ENCODE assay signal across 23 mouse cellular contexts in genomic region chr2:61746051-61746450, GRCm38 (mm10). TPM values are rescaled to one million over a fixed set of nuclear protein-coding genes. Genes with fewer than 3 reads are reported as not detected.
A peak's percentile ranks its signal among the peaks of the same experiment; 100 is the strongest.
DNase-seq lines count a peak whose midpoint lies in the region; ATAC-seq lines count a peak whose summit lies in the region.
"Had no signal": no experiment of that assay in that cellular context is flagged by ENCODE, and none has a peak within 500 bp of the region (broad histone marks: within the 10 kb centered on the region; RNA-seq: fewer than 3 reads in every experiment).

No protein-coding gene starts in this region.

- no peak for ATAC-seq in forebrain, embryonic 16.5 days
- no peak for ATAC-seq in forebrain, embryonic 13.5 days
- peak; percentile 28; the same call in 1 of the 2 replicates for ATAC-seq in intestine, embryonic 15.5 days
- ATAC-seq in intestine, embryonic 16.5 days: no peak
- ATAC-seq: activated CD4-positive, CD25-positive, alpha-beta regulatory T cell, adult 4 months; CD4-positive, CD25-positive, alpha-beta regulatory T cell, adult 4 months; forebrain, postnatal 0 days; Patski had no signal

- H3K4me1 ChIP-seq in forebrain, embryonic 16.5 days (replicated peaks; ENCODE audit: control insufficient read depth, insufficient read depth, low read length): peaks cover 7% of the 10 kb centered on the region
- H3K4me1 ChIP-seq in forebrain, embryonic 13.5 days: peaks cover 8% of the 10 kb centered on the region; the same call in 1 of the 2 replicates
- H3K4me1 ChIP-seq in intestine, embryonic 15.5 days (replicated peaks): peaks cover 4% of the 10 kb centered on the region; the same call in 1 of the 2 replicates
- H3K4me1 ChIP-seq in intestine, embryonic 16.5 days (ENCODE audit: control insufficient read depth, insufficient read depth, low read length): no peaks in the 10 kb centered on the region; the same call in 1 of the 2 replicates
- H3K4me1 ChIP-seq: embryonic facial prominence, embryonic 10.5 days; embryonic facial prominence, embryonic 12.5 days had no signal

- no peaks in the 10 kb centered on the region for H3K27me3 ChIP-seq in forebrain, embryonic 16.5 days (replicated peaks; ENCODE audit: control insufficient read depth, insufficient read depth, low read length)
- no peaks in the 10 kb centered on the region for H3K27me3 ChIP-seq in forebrain, embryonic 13.5 days
- H3K27me3 ChIP-seq in intestine, embryonic 15.5 days (replicated peaks): no peaks in the 10 kb centered on the region
- no peaks in the 10 kb centered on the region for H3K27me3 ChIP-seq in intestine, embryonic 16.5 days (replicated peaks; ENCODE audit: control insufficient read depth, insufficient read depth, low read length)
- H3K27me3 ChIP-seq: CH12.LX; embryonic facial prominence, embryonic 12.5 days; Patski had no signal

- DNase-seq in adrenal gland, postnatal 14 days: peak; percentile 6
- DNase-seq in adrenal gland, adult 8-10 months: no peak
- DNase-seq: adrenal gland, postnatal 10 days; adrenal gland, postnatal 36 days; B cell, adult 2 months; cerebellum, adult 11-12 months; cerebellum, adult 2 months; cerebellum, adult 9-10 months; cerebellum, postnatal 10 days; cerebellum, postnatal 25 days; forebrain, postnatal 0 days had no signal

- no peaks in the 10 kb centered on the region for H3K36me3 ChIP-seq in forebrain, embryonic 16.5 days (ENCODE audit: control insufficient read depth, insufficient read depth)
- no peaks in the 10 kb centered on the region for H3K36me3 ChIP-seq in forebrain, embryonic 13.5 days (ENCODE audit: poor library complexity, severe bottlenecking)
- H3K36me3 ChIP-seq in intestine, embryonic 15.5 days: no peaks in the 10 kb centered on the region
- H3K36me3 ChIP-seq in intestine, embryonic 16.5 days (ENCODE audit: control insufficient read depth, insufficient read depth, low read length): no peaks in the 10 kb centered on the region
- H3K36me3 ChIP-seq: embryonic facial prominence, embryonic 10.5 days; embryonic facial prominence, embryonic 12.5 days had no signal

- H3K27ac ChIP-seq in forebrain, embryonic 16.5 days (ENCODE audit: low read length): peak overlapping the region; percentile 47; the same call in 1 of the 2 replicates
- H3K27ac ChIP-seq in forebrain, embryonic 13.5 days: no peak overlapping the region
- H3K27ac ChIP-seq in intestine, embryonic 15.5 days: no peak overlapping the region
- H3K27ac ChIP-seq in intestine, embryonic 16.5 days (ENCODE audit: low read length): no peak overlapping the region
- H3K27ac ChIP-seq: embryonic facial prominence, embryonic 10.5 days; embryonic facial prominence, embryonic 12.5 days had no signal

- H3K9me3 ChIP-seq in forebrain, embryonic 16.5 days (ENCODE audit: control insufficient read depth, low read length): no peaks in the 10 kb centered on the region
- no peaks in the 10 kb centered on the region for H3K9me3 ChIP-seq in forebrain, embryonic 13.5 days (replicated peaks)
- no peaks in the 10 kb centered on the region for H3K9me3 ChIP-seq in intestine, embryonic 15.5 days
- no peaks in the 10 kb centered on the region for H3K9me3 ChIP-seq in intestine, embryonic 16.5 days (ENCODE audit: control insufficient read depth, low read length)
- H3K9me3 ChIP-seq: embryonic facial prominence, embryonic 10.5 days; embryonic facial prominence, embryonic 12.5 days; G1E had no signal

- no peak overlapping the region for H3K4me3 ChIP-seq in forebrain, embryonic 16.5 days (replicated peaks; ENCODE audit: low read length)
- H3K4me3 ChIP-seq in forebrain, embryonic 13.5 days: no peak overlapping the region
- no peak overlapping the region for H3K4me3 ChIP-seq in intestine, embryonic 15.5 days (replicated peaks)
- no peak overlapping the region for H3K4me3 ChIP-seq in intestine, embryonic 16.5 days (ENCODE audit: low read length)
- H3K4me3 ChIP-seq: embryonic facial prominence, embryonic 10.5 days; embryonic facial prominence, embryonic 12.5 days had no signal

- no peak overlapping the region for H3K9ac ChIP-seq in forebrain, embryonic 16.5 days (replicated peaks; ENCODE audit: low read depth, low read length)
- no peak overlapping the region for H3K9ac ChIP-seq in forebrain, embryonic 13.5 days
- no peak overlapping the region for H3K9ac ChIP-seq in intestine, embryonic 15.5 days
- no peak overlapping the region for H3K9ac ChIP-seq in intestine, embryonic 16.5 days (ENCODE audit: low read depth, low read length)
- H3K9ac ChIP-seq: embryonic facial prominence, embryonic 12.5 days; forebrain, postnatal 0 days had no signal

- H3K4me2 ChIP-seq in forebrain, embryonic 16.5 days (ENCODE audit: low read length): no peak overlapping the region
- no peak overlapping the region for H3K4me2 ChIP-seq in forebrain, embryonic 13.5 days
- H3K4me2 ChIP-seq in intestine, embryonic 15.5 days (replicated peaks): no peak overlapping the region
- H3K4me2 ChIP-seq in intestine, embryonic 16.5 days (ENCODE audit: low read depth, low read length): no peak overlapping the region
- H3K4me2 ChIP-seq: embryonic facial prominence, embryonic 12.5 days had no signal

- WGBS in forebrain, embryonic 16.5 days: 24% methylated on average over 1 of the region's 1 CpGs
- 28% methylated on average over 1 of the region's 1 CpGs for WGBS in forebrain, embryonic 13.5 days
- 55% methylated on average over 1 of the region's 1 CpGs for WGBS in intestine, embryonic 15.5 days
- 48% methylated on average over 1 of the region's 1 CpGs for WGBS in intestine, embryonic 16.5 days

RNA-seq across cellular contexts. Expression of gene Psmd14, which starts 34.6 kb away (rescaled TPM):
- 92.3 and 95.3 TPM in 2 replicates for total RNA-seq in adrenal gland, postnatal 14 days (2021)
- 100 to 1,000 TPM in 3 of 4 experiments, 10 to 100 TPM in 1; 98.3 to 104 (median 101) TPM for total RNA-seq in adrenal gland, adult 8-10 months (2022)
- polyA plus RNA-seq in forebrain, embryonic 16.5 days (2015; fragmentation: Nextera tagmentation; extraction: Ambion mirVana): 253 and 271 TPM in 2 replicates
- 284 and 297 TPM in 2 replicates for polyA plus RNA-seq in forebrain, embryonic 13.5 days (2015; fragmentation: Nextera tagmentation; extraction: Ambion mirVana)
- 165 and 185 TPM in 2 replicates for polyA plus RNA-seq in intestine, embryonic 15.5 days (2015; fragmentation: Nextera tagmentation; extraction: Ambion mirVana)
- polyA plus RNA-seq in intestine, embryonic 16.5 days (2015; fragmentation: Nextera tagmentation; extraction: Ambion mirVana): 156 and 171 TPM in 2 replicates

RNA-seq across cellular contexts. Expression of gene Tbr1, which starts 56.7 kb away (rescaled TPM):
- not detected in 2 replicates for total RNA-seq in adrenal gland, postnatal 14 days (2021)
- under 1 TPM in 3 of 4 experiments, not detected in 1; 0.07 to 0.22 (median 0.08) TPM for total RNA-seq in adrenal gland, adult 8-10 months (2022)
- 42.2 and 49.9 TPM in 2 replicates for polyA plus RNA-seq in forebrain, embryonic 16.5 days (2015; fragmentation: Nextera tagmentation; extraction: Ambion mirVana)
- polyA plus RNA-seq in forebrain, embryonic 13.5 days (2015; fragmentation: Nextera tagmentation; extraction: Ambion mirVana): 36.3 and 45.1 TPM in 2 replicates
- polyA plus RNA-seq in intestine, embryonic 15.5 days (2015; fragmentation: Nextera tagmentation; extraction: Ambion mirVana): 0.09 TPM in 1 of 2 replicates, not detected in the other
- not detected in 2 replicates for polyA plus RNA-seq in intestine, embryonic 16.5 days (2015; fragmentation: Nextera tagmentation; extraction: Ambion mirVana)
- total RNA-seq: adrenal gland, adult 18-20 months; adrenal gland, postnatal 36 days had no signal
- polyA plus RNA-seq: activated CD4-positive, CD25-positive, alpha-beta regulatory T cell, adult 4 months; CD4-positive, CD25-positive, alpha-beta regulatory T cell, adult 4 months had no signal

Comparison
In these comparisons a context has a peak if more than half of its experiments do, and no peak if none do; other contexts are left out.
1. RNA of gene Tbr1, which starts 56.7 kb away (polyA plus RNA-seq): 36.3 to 45.1 TPM in forebrain, embryonic 13.5 days and 42.2 to 49.9 TPM in forebrain, embryonic 16.5 days; 0.09 TPM in intestine, embryonic 15.5 days and not detected in intestine, embryonic 16.5 days; every median in the first group is over 10 times any median in the second.